Mouse (Mus musculus): ENCODE measurements around the gene Micall1.

GRCm38 (mm10) chr15:79135332-79135731, 26.6 kb downstream of the Micall1 start:
- TF ChIP-seq CTCF (IDR thresholded peaks at IDR 0.05; ENCODE audit: extremely low read depth, insufficient read depth, low read length) (no peak), POLR2A (IDR thresholded peaks at IDR 0.05; ENCODE audit: extremely low read depth, insufficient read depth, low read length) (0 out of 2 replicates have a peak, but pooled peaks have one; percentile 26)
